In genomic region chr19:4086156-4086555, GRCm38 (mm10) we compare ENCODE assay signal across 31 mouse cellular contexts. TPM values are rescaled to one million over a fixed set of nuclear protein-coding genes. Genes with fewer than 3 reads are reported as not detected.
DNase-seq lines count a peak whose midpoint lies in the region; ATAC-seq lines count a peak whose summit lies in the region.
"Had no signal": no experiment of that assay in that cellular context is flagged by ENCODE, and none has a peak within 500 bp of the region (broad histone marks: within the 10 kb centered on the region; RNA-seq: fewer than 3 reads in every experiment).

No protein-coding gene starts in this region.

- DNase-seq in cerebellum, adult 11-12 months, result peak; percentile 27
- no peak for DNase-seq in cerebellum, postnatal 25 days
- DNase-seq in forebrain, embryonic 11.5 days (ENCODE audit: low spot score), result peak; percentile 42
- DNase-seq in forebrain, embryonic 14.5 days (ENCODE audit: low spot score), result no peak
- DNase-seq in testis, postnatal 10 days (ENCODE audit: low spot score), result peak; percentile 38
- DNase-seq in testis, postnatal 14 days (ENCODE audit: low spot score), result no peak
- DNase-seq: adrenal gland, adult 2 months; adrenal gland, postnatal 36 days; cerebellum, postnatal 36 days; embryo, embryonic 11 days; forebrain, postnatal 0 days; gastrocnemius, adult 2 months; gastrocnemius, postnatal 14 days; heart, postnatal 10 days; heart, postnatal 36 days; kidney, adult 11 months; kidney, adult 8-10 months had no signal

- 92% methylated on average over 15 of the region's 15 CpGs for WGBS in forebrain, embryonic 11.5 days
- WGBS in forebrain, embryonic 14.5 days, result 91% methylated on average over 15 of the region's 15 CpGs

- H3K4me2 ChIP-seq in forebrain, embryonic 11.5 days (ENCODE audit: low read depth, low read length, severe bottlenecking), result no peak overlapping the region
- H3K4me2 ChIP-seq in forebrain, embryonic 14.5 days (ENCODE audit: low read length), result no peak overlapping the region
- H3K4me2 ChIP-seq: embryonic facial prominence, embryonic 13.5 days; forebrain, embryonic 13.5 days; heart, embryonic 12.5 days; heart, embryonic 15.5 days; hindbrain, embryonic 13.5 days; intestine, embryonic 15.5 days had no signal

- H3K9ac ChIP-seq in forebrain, embryonic 11.5 days (ENCODE audit: low read length), result no peak overlapping the region
- H3K9ac ChIP-seq in forebrain, embryonic 14.5 days (ENCODE audit: low read length), result no peak overlapping the region
- H3K9ac ChIP-seq: embryonic facial prominence, embryonic 13.5 days; forebrain, embryonic 13.5 days; forebrain, postnatal 0 days; heart, embryonic 12.5 days; heart, embryonic 15.5 days; hindbrain, embryonic 13.5 days; intestine, embryonic 15.5 days had no signal

- H3K9me3 ChIP-seq in forebrain, embryonic 11.5 days (ENCODE audit: control insufficient read depth, low read length), result no peaks in the 10 kb centered on the region
- H3K9me3 ChIP-seq in forebrain, embryonic 14.5 days (replicated peaks; ENCODE audit: control insufficient read depth, low read length), result no peaks in the 10 kb centered on the region
- H3K9me3 ChIP-seq: embryonic facial prominence, embryonic 10.5 days; embryonic facial prominence, embryonic 13.5 days; forebrain, embryonic 13.5 days; heart, embryonic 12.5 days; heart, embryonic 15.5 days; hindbrain, embryonic 10.5 days; hindbrain, embryonic 13.5 days; intestine, embryonic 15.5 days had no signal

- no peaks in the 10 kb centered on the region for H3K4me1 ChIP-seq in forebrain, embryonic 11.5 days (replicated peaks; ENCODE audit: control insufficient read depth, insufficient read depth, low read length)
- H3K4me1 ChIP-seq in forebrain, embryonic 14.5 days (ENCODE audit: control insufficient read depth, insufficient read depth, low read length), result no peaks in the 10 kb centered on the region
- H3K4me1 ChIP-seq: heart, embryonic 12.5 days; hindbrain, embryonic 13.5 days had no signal

- H3K36me3 ChIP-seq in forebrain, embryonic 11.5 days (ENCODE audit: control insufficient read depth, insufficient read depth, low read length), result no peaks in the 10 kb centered on the region
- no peaks in the 10 kb centered on the region for H3K36me3 ChIP-seq in forebrain, embryonic 14.5 days (ENCODE audit: control insufficient read depth, insufficient read depth, low read length)
- H3K36me3 ChIP-seq: embryonic facial prominence, embryonic 10.5 days; embryonic facial prominence, embryonic 13.5 days; heart, embryonic 12.5 days; heart, embryonic 15.5 days; hindbrain, embryonic 10.5 days; hindbrain, embryonic 13.5 days; intestine, embryonic 15.5 days had no signal

- H3K27me3 ChIP-seq in forebrain, embryonic 11.5 days (ENCODE audit: control insufficient read depth, insufficient read depth, low read length), result no peaks in the 10 kb centered on the region
- H3K27me3 ChIP-seq in forebrain, embryonic 14.5 days (replicated peaks; ENCODE audit: control insufficient read depth, insufficient read depth, low read length), result no peaks in the 10 kb centered on the region
- H3K27me3 ChIP-seq: intestine, embryonic 15.5 days had no signal

- H3K27ac ChIP-seq in forebrain, embryonic 11.5 days (ENCODE audit: low read depth, low read length), result no peak overlapping the region
- no peak overlapping the region for H3K27ac ChIP-seq in forebrain, embryonic 14.5 days (ENCODE audit: low read depth, low read length)
- H3K27ac ChIP-seq: embryonic facial prominence, embryonic 10.5 days; embryonic facial prominence, embryonic 13.5 days; forebrain, embryonic 13.5 days; gastrocnemius, adult 2 months; hindbrain, embryonic 10.5 days; hindbrain, embryonic 13.5 days; intestine, embryonic 15.5 days had no signal

- no peak for ATAC-seq in forebrain, embryonic 11.5 days (replicated peaks; ENCODE audit: low FRiP score)
- no peak for ATAC-seq in forebrain, embryonic 14.5 days
- ATAC-seq: CD4-positive, CD25-positive, alpha-beta regulatory T cell, adult 4 months; forebrain, embryonic 13.5 days; forebrain, postnatal 0 days; hindbrain, embryonic 16.5 days; intestine, embryonic 15.5 days had no signal

- H3K4me3 ChIP-seq in forebrain, embryonic 11.5 days (ENCODE audit: low read depth, low read length), result no peak overlapping the region
- no peak overlapping the region for H3K4me3 ChIP-seq in forebrain, embryonic 14.5 days (ENCODE audit: low read depth, low read length)
- H3K4me3 ChIP-seq: embryonic facial prominence, embryonic 10.5 days; embryonic facial prominence, embryonic 13.5 days; erythroblast, embryonic 14.5 days; forebrain, embryonic 13.5 days; gastrocnemius, adult 2 months; heart, embryonic 12.5 days; heart, embryonic 15.5 days; hindbrain, embryonic 10.5 days; hindbrain, embryonic 13.5 days; intestine, embryonic 15.5 days had no signal

RNA-seq across cellular contexts. Expression of gene Cabp2, which starts 4.8 kb away (rescaled TPM):
- not detected in 2 replicates for polyA plus RNA-seq in forebrain, embryonic 11.5 days (2014; fragmentation: Nextera tagmentation; extraction: Ambion mirVana)
- not detected in 2 replicates for polyA plus RNA-seq in forebrain, embryonic 14.5 days (2014; fragmentation: Nextera tagmentation; extraction: Ambion mirVana)
- polyA plus RNA-seq: adrenal gland, adult 2 months; C2C12; CD4-positive, CD25-positive, alpha-beta regulatory T cell, adult 4 months; cortical plate, adult 2 months; embryonic facial prominence, embryonic 10.5 days; embryonic facial prominence, embryonic 13.5 days; erythroblast, embryonic 14.5 days; forebrain, embryonic 13.5 days; forebrain, postnatal 0 days; frontal cortex, adult 2 months; heart, embryonic 12.5 days; heart, embryonic 15.5 days; hindbrain, embryonic 10.5 days; hindbrain, embryonic 13.5 days; hindbrain, embryonic 16.5 days had no signal

RNA-seq across cellular contexts. Expression of gene Cdk2ap2, which starts 10.8 kb away (rescaled TPM):
- polyA plus RNA-seq in forebrain, embryonic 11.5 days (2014; fragmentation: Nextera tagmentation; extraction: Ambion mirVana), result 73.6 and 83.9 TPM in 2 replicates
- 88.6 and 91.7 TPM in 2 replicates for polyA plus RNA-seq in forebrain, embryonic 14.5 days (2014; fragmentation: Nextera tagmentation; extraction: Ambion mirVana)

RNA-seq across cellular contexts. Expression of gene Pitpnm1, which starts 13.6 kb away (rescaled TPM):
- polyA plus RNA-seq in forebrain, embryonic 11.5 days (2014; fragmentation: Nextera tagmentation; extraction: Ambion mirVana), result 13.9 and 18.0 TPM in 2 replicates
- polyA plus RNA-seq in forebrain, embryonic 14.5 days (2014; fragmentation: Nextera tagmentation; extraction: Ambion mirVana), result 29.1 and 40.8 TPM in 2 replicates

RNA-seq across cellular contexts. Expression of gene Gstp3, which starts 26.8 kb away (rescaled TPM):
- not detected in 2 replicates for polyA plus RNA-seq in forebrain, embryonic 11.5 days (2014; fragmentation: Nextera tagmentation; extraction: Ambion mirVana)
- polyA plus RNA-seq in forebrain, embryonic 14.5 days (2014; fragmentation: Nextera tagmentation; extraction: Ambion mirVana), result not detected in 2 replicates
- polyA plus RNA-seq: cortical plate, adult 2 months; embryonic facial prominence, embryonic 10.5 days; forebrain, embryonic 13.5 days; forebrain, postnatal 0 days; frontal cortex, adult 2 months; hindbrain, embryonic 10.5 days; hindbrain, embryonic 13.5 days; hindbrain, embryonic 16.5 days had no signal

RNA-seq across cellular contexts. Expression of gene Aip, which starts 39.5 kb away (rescaled TPM):
- 52.3 and 59.0 TPM in 2 replicates for polyA plus RNA-seq in forebrain, embryonic 11.5 days (2014; fragmentation: Nextera tagmentation; extraction: Ambion mirVana)
- 85.2 and 94.4 TPM in 2 replicates for polyA plus RNA-seq in forebrain, embryonic 14.5 days (2014; fragmentation: Nextera tagmentation; extraction: Ambion mirVana)

Comparison
In these comparisons a context has a peak if more than half of its experiments do, and no peak if none do; other contexts are left out.
1. DNase-seq: peak in cerebellum, adult 11-12 months (single experiment), forebrain, embryonic 11.5 days (single experiment) and testis, postnatal 10 days (single experiment); none in cerebellum, postnatal 25 days (0 of 2), forebrain, embryonic 14.5 days (single experiment) and testis, postnatal 14 days (single experiment).